Mouse (Mus musculus) 3134 (cell line): Measurements from ENCODE around the gene Zfhx3.

Experiments used
- DNase-seq: peaks from one replicate; pipeline ENCODE4 v3.0.0-alpha.2; 2011; ENCODE audit warnings: low spot score; ENCODE audit not compliant: insufficient read length; ENCODE audit errors: extremely low read depth

Gene Zfhx3

DNA sequence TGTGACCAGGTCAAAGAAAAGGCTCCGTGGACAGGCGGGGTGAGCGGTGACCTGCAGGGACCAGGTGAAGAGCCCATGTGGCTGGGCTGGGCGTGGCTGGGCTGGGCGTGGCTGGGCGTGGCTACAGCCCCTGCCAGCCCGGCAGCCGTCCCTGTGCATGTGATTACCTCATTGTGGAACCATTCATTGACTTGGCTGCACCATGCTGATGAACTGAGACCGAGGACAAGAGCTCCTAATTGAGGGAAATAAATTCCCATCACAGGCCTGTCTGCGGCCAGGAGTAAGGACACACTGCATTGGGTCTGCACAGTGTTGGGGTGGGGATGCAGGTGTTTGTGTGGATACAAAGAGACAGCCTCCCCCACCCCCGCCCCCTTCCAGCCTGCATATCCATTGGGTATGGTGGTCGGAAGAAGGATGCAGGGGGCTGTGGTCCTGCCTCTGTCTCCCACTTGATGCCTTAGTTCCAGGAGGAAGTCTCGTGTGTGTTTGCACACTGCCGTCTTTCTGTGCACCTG, 956.9 kb downstream of the Zfhx3 start:
- no peak for DNase-seq

DNA sequence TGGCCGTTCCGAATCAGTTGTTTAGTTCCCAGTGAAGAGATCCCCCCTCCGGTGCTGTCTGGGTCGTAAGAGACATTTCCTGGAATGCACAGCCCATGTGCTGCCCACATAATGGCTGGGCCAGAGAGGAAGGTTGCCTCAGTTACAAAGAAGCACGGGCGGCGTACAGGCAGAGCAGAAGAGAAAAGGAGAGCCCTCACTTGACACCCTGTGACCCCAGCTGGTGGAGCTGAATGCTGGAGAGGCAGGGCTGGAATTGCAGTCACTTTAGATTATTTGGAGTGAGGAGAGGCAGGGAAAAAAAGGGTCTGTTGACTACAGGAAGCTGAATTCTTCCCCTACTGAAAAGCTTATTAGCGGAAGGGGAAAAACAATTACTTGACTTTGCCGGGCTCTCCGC, 958.1 kb downstream of the Zfhx3 start:
- no peak for DNase-seq

DNA sequence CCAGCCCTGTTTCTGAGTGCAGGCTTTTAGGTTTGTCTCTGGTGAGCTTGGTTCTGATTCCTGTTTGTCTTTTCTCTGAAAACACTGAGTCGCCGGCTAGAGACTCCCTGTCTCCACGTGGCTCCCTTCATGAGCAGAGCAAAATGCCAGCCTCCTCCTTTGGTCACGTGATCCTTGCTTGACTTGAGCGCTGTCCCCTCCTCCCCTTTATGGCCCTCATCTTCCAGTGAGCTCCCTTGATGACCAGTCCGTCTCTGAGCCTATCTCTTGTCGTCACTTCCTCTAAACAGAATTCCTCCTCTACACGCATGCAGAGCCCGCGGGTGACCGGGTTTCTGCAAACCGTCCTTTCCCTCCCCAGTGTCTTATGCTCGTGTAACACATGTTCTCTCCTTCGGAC, 958.8 kb downstream of the Zfhx3 start:
- DNase-seq: no peak

DNA sequence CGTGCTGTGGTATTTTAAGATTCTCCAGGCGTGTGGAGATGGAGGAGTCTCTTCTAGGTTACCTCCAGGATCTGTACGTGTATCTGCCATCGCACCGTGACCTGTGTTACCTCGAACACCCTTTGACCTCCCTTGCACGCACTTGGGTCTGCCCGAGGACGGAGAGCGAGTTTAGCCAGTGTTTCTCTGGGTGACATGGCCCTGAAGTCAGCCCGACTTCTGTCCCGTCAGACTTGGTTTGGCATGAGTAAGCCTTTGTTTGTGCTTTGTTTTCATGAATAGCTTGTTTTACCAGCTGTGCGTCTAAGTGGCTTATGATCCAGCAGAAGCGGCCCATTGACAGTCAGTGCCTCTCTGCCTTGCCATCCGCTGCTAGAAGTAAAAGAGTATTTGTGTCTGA, 961.1 kb downstream of the Zfhx3 start:
- DNase-seq: no peak

DNA sequence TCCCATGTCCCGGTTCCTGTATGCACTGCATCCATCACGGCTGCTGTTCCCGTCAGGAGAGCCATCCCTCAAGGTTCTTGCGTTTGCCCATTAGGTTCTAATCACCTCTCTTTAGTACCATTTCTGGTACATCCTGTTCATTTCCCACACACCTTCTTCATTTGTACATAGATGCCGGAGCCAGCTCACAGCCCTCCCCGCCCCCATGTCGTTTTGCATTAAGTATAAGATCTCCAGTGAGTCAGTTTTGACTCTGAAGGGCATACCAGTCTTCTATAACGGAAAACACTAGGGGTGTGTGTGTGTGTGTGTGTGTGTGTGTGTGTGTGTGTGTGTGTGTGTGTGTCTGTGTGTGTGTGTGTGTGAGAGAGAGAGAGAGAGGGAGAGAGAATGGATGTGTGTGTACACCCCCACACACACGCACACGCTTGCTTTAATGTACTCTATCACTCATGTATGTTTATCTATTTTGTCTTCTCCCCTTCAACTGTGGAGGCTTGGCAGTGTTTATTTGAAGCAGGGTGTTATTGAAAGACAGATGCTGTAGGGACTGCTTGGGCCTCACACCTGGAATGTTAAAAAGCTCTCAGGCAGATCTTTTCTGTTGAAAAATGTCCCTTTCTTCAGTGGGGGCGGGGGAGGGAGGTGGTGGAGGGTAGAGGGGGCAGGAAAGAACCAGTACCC, 962.0 kb downstream of the Zfhx3 start:
- DNase-seq: no peak

DNA sequence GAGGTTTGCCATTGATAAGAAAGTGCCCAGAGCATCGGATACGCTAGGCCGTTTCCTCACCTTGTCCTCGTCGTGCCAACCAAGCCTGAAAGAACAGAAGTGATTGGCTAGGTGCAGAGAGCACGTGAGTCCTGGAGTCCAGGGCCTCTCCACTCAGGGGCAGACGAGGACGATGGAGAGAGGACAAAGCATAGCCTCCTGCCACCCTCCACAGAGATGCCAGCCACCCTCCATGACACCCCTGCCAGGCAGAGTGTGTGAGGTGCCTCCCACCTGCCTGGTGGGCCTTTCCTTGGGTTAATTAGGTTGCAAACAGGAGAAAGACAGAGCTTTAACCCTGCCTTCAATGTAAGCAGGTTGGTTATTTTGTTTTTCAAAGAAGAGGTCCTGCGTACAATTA, 965.6 kb downstream of the Zfhx3 start:
- no peak for DNase-seq

DNA sequence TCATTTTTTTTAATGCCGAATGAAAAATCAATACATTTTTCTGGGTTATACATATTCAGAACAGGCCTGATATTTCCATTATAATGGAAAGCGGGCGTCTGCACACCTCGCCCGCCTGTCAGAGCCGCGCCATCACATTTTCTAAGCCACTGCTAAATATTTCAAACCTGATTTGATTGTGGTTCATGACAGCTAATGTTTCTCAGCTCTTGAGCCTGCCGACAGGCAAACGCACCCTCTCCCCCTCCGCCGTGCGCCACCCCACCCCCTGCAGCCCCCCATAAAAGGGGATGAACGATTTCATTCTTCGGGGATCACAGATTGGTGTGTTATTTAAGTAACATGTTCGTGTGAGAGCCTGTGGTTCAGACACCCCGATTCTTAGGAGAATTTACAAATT, 966.1 kb downstream of the Zfhx3 start:
- DNase-seq: no peak

DNA sequence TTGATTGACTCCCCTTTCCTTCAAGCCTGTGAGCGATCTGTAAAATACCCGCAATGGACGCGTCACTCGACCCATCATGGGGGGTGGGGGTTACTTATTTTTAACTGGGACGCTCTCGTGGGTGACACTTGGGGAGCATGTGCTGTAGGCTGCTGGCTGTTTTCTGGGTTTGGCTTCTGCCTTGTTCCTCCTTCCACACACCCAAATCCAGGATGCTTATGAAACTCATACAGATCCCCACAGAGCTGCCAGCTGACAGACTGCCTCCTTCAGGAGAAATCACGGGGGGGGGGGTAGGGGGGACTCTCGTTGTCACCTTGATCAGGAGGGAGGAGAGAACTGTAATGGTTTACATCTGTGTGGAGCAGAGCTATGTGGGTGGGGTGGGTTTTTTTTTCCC, 966.6 kb downstream of the Zfhx3 start:
- DNase-seq: no peak

DNA sequence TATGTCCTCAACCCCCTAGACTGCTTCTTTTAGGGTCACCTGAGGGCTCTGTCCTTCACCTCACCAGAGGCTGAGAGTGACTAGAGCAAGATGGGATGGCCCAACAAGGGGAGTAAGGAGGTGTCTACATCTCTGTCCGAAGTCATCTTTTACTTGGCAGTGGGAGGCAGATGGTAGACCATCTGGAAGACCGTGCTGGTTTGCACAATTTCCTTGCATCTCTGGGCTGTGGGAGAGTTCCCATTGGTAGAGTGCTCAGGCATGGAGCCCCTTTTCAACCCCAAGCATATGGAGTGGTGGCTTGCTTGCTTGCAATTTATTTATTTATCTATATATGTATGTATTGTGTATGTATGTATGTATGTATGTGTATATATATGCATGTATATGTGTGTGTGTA, 967.0 kb downstream of the Zfhx3 start:
- no peak for DNase-seq

DNA sequence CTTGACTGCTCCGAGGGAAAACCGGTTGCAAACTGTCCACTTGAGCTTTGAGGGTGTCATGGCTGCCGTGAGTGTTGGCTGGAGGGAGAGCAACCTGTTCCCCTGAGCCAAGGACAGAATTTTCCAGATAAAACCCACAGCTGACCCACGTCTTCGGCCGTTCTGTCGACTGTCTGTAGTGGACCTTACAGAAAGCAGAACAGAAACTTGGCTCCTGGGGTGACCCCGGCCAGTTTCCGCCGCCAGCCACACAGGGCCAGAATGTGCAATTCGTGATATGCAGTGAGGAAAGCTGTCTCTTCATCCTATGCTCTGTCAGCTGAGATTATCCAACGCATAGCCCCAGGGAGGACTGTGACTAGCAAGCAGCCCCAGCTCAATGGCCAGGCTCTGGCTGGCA, 968.4 kb downstream of the Zfhx3 start:
- DNase-seq: no peak

DNA sequence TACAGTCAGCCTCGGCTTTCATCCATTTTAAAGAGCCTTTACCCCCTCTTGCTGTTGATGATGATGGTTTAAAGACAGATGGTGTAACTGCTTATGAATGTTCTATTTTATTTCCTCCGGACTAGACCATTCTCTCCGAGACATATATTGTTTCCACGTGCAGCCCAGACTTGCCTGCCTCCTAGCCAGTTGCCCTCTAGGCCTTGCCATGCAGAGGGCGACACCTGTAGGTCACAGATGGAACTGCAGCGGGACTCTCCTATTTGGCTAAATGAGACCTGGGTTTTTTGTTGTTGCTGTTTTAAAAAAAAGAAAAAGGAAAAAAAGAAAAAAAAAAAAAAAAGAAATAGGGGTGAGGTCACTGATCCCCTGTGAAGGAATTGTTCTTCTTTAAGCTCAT, 969.1 kb downstream of the Zfhx3 start:
- peak; percentile 38 for DNase-seq

DNA sequence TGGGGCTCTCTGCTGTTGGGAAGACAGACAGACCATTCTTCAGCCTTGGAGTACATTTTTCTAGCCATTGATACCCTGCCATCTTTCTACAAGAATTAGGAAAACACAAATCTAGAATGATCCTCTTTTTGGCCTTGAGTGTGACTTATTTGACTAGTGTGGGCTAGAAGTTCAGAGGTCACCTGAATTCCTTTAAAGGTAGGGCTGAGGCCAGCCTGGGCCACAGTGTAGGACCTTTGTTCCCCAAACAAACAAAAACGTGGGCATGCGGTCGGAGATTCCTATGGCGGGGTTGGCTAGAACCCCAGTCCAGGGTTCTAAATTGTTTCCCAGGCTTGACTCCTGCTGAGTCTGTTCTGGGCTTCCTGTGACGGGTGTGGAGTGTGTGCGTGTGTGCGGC, 970.6 kb downstream of the Zfhx3 start:
- no peak for DNase-seq

DNA sequence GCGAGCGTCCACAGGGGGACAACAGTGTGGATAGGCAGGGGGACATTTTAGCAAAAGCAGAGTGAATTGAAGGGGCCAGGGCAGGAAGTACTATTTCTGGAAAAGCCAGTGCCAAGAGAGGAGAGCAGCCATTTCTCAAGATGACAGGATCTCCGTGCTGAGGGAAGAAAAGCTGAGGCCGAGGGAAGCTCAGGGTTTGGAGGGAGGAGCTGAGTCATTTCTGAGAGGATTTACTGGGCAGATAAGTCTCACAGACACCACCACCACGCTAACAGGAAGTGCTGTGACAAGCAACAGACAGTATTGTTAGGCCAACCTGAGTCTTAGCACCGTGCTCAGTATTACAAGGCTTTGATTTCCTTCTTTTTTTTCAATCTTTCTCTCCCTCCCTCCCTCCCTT, 973.0 kb downstream of the Zfhx3 start:
- DNase-seq: no peak

DNA sequence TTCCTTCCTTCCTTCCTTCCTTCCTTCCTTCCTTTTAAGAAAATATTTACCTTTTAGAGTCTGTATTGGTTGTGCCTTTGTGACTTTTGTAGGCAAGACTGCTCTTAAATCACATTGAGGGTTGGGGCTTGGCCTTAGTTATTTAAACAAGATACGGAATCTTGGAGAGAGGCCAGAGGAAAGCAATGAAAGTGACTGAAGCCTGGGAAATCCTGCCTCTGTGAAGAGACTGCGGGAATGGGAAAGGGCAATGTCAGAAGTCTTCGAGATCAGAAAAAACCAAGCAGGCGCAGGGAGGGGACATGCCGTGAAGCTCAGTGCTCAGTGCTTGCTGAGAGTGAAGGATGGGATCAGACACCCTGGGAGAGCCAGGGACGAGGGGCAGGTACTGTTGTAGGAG, 973.4 kb downstream of the Zfhx3 start:
- DNase-seq: no peak

DNA sequence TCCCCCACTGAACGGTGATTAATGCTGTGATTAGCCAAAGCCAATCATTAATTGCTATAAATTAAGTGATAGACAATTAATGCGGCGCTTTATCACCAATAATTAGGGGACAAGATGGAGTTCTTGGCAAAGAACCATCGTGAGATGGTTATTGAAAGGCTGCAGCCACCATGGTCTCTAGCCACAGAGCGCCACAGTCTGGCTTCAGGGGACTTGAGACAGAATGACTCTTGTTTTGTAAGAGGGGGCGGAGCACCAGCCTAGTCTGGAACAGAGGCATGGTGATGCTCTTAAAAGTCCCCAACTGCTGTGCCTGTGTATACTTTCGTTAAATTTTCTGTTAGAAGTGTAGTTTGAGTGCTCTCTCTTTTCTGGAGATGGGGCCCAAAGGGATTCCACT, 977.7 kb downstream of the Zfhx3 start:
- DNase-seq: no peak

DNA sequence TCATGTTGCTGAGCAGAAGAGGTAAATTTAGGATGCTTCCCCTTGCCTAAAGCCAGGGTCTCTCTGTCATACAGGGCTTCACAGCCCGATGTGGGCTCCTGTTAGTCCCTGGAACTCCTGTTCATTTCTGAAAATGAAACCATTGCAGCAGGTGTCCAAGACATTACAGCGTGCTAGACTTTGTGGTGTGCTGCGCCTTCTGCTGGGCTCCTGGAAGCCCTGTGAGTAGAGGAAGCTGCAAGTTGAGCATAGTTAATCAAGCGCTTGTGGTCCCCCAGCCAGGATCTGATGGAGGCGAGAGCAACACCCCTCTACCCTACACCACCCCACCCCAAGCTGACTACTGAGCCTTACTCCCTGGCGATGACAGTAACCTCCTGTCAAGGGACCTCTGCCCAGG, 980.7 kb downstream of the Zfhx3 start:
- no peak for DNase-seq

DNA sequence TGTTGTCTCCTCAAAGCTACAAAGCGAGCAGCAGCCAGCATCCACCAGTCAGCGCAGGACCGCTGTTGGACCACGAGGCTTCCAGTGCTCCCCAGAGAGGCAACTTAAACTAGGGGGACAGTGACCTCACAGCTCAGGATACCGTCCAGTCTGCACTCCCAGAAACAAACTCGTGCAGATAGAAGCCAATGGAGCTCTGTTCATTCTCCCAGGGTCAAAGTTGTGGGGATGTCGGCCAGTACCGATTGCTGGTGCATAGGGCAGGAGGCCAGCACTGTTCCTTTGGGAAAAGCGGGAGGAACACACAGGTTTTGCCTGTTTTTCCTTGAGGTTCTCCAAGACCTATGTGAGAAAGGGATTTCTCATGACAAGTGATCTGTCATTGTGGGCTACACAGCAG, 982.1 kb downstream of the Zfhx3 start:
- DNase-seq: no peak

DNA sequence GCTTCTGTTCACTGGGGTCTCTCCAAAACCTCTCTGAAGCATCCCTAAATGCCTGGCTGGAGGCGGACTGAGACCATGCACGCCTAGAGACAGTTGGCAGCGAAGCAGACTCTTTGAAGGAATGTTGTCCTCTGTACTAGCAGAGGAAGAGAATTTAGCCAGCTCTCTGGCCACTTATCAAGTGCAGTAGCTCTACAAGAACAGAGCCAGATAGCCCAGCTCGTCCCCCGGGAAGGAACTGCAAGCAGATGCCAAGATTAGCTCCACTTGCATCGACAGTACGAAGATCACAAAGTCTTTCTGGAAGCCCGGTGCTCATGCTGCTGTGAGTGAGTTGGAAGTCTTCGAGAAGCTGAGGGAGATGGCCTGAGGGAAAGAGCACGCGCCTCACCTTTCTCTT, 983.7 kb downstream of the Zfhx3 start:
- no peak for DNase-seq

DNA sequence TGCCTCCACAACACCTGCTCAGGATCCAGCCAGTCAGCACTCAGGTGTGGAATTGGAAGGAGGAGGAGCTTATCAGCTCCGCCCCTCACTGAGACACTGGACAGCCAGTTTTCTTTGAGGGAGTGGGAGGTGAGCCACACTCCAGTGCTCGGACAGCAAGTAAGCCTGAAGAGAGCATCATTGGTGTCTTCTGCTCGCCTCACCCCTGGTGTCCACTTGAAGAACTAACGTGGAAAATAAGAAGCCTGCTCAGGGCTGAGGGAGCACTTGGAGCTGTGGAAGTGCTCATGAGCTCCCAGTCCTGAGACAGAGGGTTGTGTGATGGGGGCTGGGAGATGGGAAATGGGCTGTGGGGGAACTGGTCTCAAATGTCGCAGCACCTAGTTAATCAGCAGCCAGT, 988.2 kb downstream of the Zfhx3 start:
- no peak for DNase-seq

DNA sequence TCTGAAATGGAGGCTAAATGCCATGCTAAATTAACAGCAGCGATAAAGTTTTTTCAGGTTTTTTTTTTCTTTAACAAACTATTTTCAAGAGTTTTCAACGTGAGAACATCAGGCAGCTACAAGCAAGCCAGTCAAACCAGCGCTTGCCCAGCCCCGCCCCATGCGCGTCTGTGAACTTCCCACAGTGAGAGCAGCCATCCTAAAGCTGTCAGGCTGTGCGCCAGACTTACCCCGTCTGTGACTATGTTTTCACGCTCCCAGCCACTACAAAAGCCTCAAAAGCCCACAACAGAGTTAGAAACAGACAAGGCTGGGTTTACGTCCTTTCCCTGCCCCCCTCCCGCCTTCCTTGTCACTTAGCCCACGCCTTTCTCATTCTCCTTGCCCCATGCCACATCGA, 989.4 kb downstream of the Zfhx3 start:
- DNase-seq: no peak

DNA sequence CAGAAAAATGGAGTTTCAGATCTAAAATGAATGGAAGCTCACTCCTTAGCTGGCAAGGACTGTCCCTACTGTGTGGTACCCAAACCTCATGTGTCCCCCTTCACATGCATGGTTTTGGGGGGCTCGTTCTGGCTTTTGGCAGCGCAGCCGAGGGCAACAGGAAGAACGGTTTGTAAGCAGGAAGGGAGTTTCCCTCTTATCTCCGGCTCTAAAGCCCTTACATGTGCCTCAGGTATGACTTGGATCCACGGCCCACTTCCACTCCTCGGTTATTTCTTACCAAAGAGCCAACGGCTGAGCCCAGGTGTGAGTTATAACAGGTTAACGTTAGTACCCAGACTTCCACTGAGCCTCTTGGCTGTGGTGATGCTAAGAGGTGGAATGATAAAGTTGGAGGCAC, 990.3 kb downstream of the Zfhx3 start:
- no peak for DNase-seq

DNA sequence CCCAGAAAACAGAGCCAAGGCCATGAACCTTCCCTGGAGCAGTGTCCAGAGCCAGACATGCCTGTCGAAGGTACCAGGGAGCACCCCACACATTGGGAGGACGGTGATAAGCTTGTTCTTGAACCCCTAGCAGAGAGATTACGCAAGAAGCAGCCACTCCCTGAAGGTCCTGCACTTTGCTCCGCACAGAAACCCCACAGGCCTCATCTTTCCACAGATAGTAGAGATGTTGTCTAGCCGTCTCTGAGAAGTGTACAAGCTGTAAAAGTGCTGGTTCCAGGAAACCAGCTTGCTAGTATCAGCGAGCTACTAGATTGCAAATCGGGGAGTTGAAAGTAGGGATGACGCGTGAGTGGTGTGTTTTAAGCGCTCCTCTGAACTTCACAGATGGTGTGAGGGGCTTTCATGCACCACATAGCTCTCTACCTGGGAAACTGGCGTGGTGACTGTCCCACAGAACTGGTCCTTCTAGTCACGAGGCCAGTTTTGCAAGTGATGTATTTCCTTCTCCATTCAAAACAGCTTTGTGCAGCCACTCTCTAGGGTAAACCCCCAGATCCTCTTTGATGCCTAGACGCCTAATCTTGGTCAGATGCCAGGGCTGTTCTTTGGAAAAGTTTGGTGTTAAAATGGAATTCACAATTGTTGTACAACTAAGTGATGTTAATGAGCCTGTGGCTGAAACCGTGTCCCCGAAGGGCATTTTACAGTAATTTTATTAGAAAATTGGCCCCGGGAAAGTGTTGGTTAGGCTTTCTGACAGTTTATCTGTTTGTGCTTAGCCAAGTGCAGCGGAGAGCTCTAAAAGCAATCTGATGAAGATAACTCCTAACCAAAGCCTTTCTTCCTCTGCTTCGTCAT, 993.6 kb downstream of the Zfhx3 start:
- no peak for DNase-seq
